ENCODE assay signal across 9 mouse cellular contexts in genomic region chr2:82052338-82053184, GRCm38 (mm10). TPM values are rescaled to one million over a fixed set of nuclear protein-coding genes. Genes with fewer than 3 reads are reported as not detected.
DNase-seq lines count a peak whose midpoint lies in the region; ATAC-seq and TF ChIP-seq lines count a peak whose summit lies in the region.
"Had no signal": no experiment of that assay in that cellular context is flagged by ENCODE, and none has a peak within 500 bp of the region (broad histone marks: within the 10 kb centered on the region; RNA-seq: fewer than 3 reads in every experiment).

No protein-coding gene starts in this region.

- no peak for TF ChIP-seq EP300 in heart, postnatal 0 days (IDR thresholded peaks at IDR 0.05; ENCODE audit: low read depth)

- DNase-seq in heart, postnatal 0 days (ENCODE audit: low spot score), result no peak
- no peak for DNase-seq in heart, postnatal 14 days
- DNase-seq in cerebellum, adult 9-11 months, result peak; percentile 83
- peak; percentile 66 to 70 for DNase-seq in frontal cortex, adult 2 months (ENCODE audit: extremely low spot score in 1 of 2, low spot score in 1 of 2)
- DNase-seq in left cerebral cortex, adult 8-10 months (ENCODE audit: low spot score in 2 of 2), result peak; percentile 57 to 68
- peak; percentile 83 for DNase-seq in midbrain, postnatal 0 days (ENCODE audit: low spot score)
- DNase-seq in MN1 (ENCODE audit: low spot score), result no peak

- 4% methylated on average over 31 of the region's 34 CpGs for WGBS in heart, postnatal 0 days
- 2% methylated on average over 32 of the region's 34 CpGs for WGBS in midbrain, postnatal 0 days

- TF ChIP-seq CTCF in heart, postnatal 0 days (IDR thresholded peaks at IDR 0.05; ENCODE audit: low read depth), result no peak
- peak; percentile 5; the same call in 1 of the 2 replicates for TF ChIP-seq CTCF in midbrain, postnatal 0 days (IDR thresholded peaks at IDR 0.05)

- ATAC-seq in heart, postnatal 0 days (ENCODE audit: insufficient read depth, low read depth), result no peak
- ATAC-seq in midbrain, postnatal 0 days (ENCODE audit: low FRiP score), result peak; percentile 87
- no peak for ATAC-seq in CD4-positive, CD25-positive, alpha-beta regulatory T cell, adult 4 months

- H3K27me3 ChIP-seq in heart, postnatal 0 days (ENCODE audit: control insufficient read depth, insufficient read depth, low read length), result peaks cover 29% of the 10 kb centered on the region
- no peaks in the 10 kb centered on the region for H3K27me3 ChIP-seq in midbrain, postnatal 0 days (ENCODE audit: insufficient read depth, low read length)

- H3K36me3 ChIP-seq in heart, postnatal 0 days (replicated peaks; ENCODE audit: control insufficient read depth, insufficient read depth, low read length), result no peaks in the 10 kb centered on the region
- H3K36me3 ChIP-seq in midbrain, postnatal 0 days (ENCODE audit: insufficient read depth, low read length), result no peaks in the 10 kb centered on the region
- H3K36me3 ChIP-seq: G1E had no signal

- intact Hi-C loops in heart, postnatal 14 days (cut with DNase I), result no loop called here

- H3K4me1 ChIP-seq in heart, postnatal 0 days (ENCODE audit: control insufficient read depth, insufficient read depth), result peaks cover 4% of the 10 kb centered on the region
- no peaks in the 10 kb centered on the region for H3K4me1 ChIP-seq in midbrain, postnatal 0 days (ENCODE audit: insufficient read depth, low read length)

- H3K9me3 ChIP-seq in heart, postnatal 0 days (replicated peaks; ENCODE audit: control insufficient read depth, low read length), result no peaks in the 10 kb centered on the region
- H3K9me3 ChIP-seq in midbrain, postnatal 0 days (ENCODE audit: low read length), result no peaks in the 10 kb centered on the region

- peak overlapping the region; percentile 99 for H3K4me2 ChIP-seq in heart, postnatal 0 days (ENCODE audit: low read depth, low read length)
- peak overlapping the region; percentile 67 for H3K4me2 ChIP-seq in midbrain, postnatal 0 days (ENCODE audit: low read depth, low read length, poor library complexity, severe bottlenecking)

- H3K9ac ChIP-seq in heart, postnatal 0 days (replicated peaks; ENCODE audit: low read depth, low read length), result no peak overlapping the region
- peak overlapping the region; percentile 89 for H3K9ac ChIP-seq in midbrain, postnatal 0 days (replicated peaks; ENCODE audit: low read length, poor library complexity, severe bottlenecking)

- peak overlapping the region; percentile 65 for H3K4me3 ChIP-seq in heart, postnatal 0 days (ENCODE audit: low read depth, low read length)
- peak overlapping the region; percentile 86 for H3K4me3 ChIP-seq in midbrain, postnatal 0 days (ENCODE audit: low read depth, low read length)

- H3K27ac ChIP-seq in heart, postnatal 0 days (ENCODE audit: low read depth), result no peak overlapping the region
- H3K27ac ChIP-seq in midbrain, postnatal 0 days (ENCODE audit: low read depth, low read length), result peak overlapping the region; percentile 92

RNA-seq across cellular contexts. Expression of gene Zfp804a, which starts 0.5 kb away (rescaled TPM):
- total RNA-seq in heart, postnatal 0 days (2014; rRNA removed; ENCODE audit: low replicate concordance), result not detected in 2 replicates
- not detected in 2 replicates for polyA plus RNA-seq in heart, postnatal 0 days (2015; fragmentation: Nextera tagmentation; extraction: Ambion mirVana)
- not detected for total RNA-seq in heart, postnatal 14 days (2021)
- polyA plus RNA-seq in frontal cortex, adult 2 months (2012; rRNA removed), result 10.1 and 12.6 TPM in 2 replicates
- total RNA-seq in left cerebral cortex, adult 8-10 months (2022), result 10 to 100 TPM; 15.1 to 19.2 (median 16.8) TPM
- 13.1 and 15.2 TPM in 2 replicates for total RNA-seq in midbrain, postnatal 0 days (2014; rRNA removed)
- polyA plus RNA-seq in midbrain, postnatal 0 days (2015; fragmentation: Nextera tagmentation; extraction: Ambion mirVana), result 10.1 and 13.0 TPM in 2 replicates
- polyA plus RNA-seq in CD4-positive, CD25-positive, alpha-beta regulatory T cell, adult 4 months (2017; shearing (Covaris generic)), result not detected
- polyA plus RNA-seq: G1E had no signal

Comparison
In these comparisons a context has a peak if more than half of its experiments do, and no peak if none do; other contexts are left out.
1. DNase-seq: peak in cerebellum, adult 9-11 months (single experiment), frontal cortex, adult 2 months (2 of 2), left cerebral cortex, adult 8-10 months (2 of 2) and midbrain, postnatal 0 days (single experiment); none in heart, postnatal 0 days (single experiment), heart, postnatal 14 days (0 of 2) and MN1 (single experiment).
2. RNA of gene Zfp804a, which starts 0.5 kb away (total RNA-seq): 15.1 to 19.2 TPM in left cerebral cortex, adult 8-10 months and 13.1 to 15.2 TPM in midbrain, postnatal 0 days; not detected in heart, postnatal 14 days and not detected in heart, postnatal 0 days; every median in the first group is over 10 times any median in the second.